Mouse (Mus musculus) brain, adult 2 months (tissue): ENCODE data around the gene Pacs2.

Experiments
- DNase-seq: peaks from one replicate; pipeline ENCODE4 v3.0.0; 2011; ENCODE audit warnings: low read depth, low spot score

The Pacs2 gene

DNA sequence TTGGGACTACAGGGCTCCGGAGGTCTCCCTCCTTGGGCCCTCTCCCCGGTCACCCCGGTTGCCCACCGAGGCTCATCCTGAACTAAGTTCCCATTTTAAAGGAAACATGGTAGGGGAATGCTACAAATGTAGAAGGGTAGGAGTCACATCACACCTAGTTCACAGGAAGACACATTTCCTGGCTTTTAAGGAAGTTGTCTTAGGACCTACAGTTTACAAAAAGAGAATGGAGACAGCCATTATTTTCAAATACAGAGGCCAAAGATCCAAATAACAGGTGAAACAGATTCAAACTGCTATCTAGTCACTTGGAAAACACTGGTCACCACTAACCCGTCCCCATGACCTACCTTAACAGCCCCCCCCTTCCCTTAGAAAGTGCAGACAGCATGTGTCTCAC lies 1.9 kb upstream of the Pacs2 start:
- DNase-seq = no peak

DNA sequence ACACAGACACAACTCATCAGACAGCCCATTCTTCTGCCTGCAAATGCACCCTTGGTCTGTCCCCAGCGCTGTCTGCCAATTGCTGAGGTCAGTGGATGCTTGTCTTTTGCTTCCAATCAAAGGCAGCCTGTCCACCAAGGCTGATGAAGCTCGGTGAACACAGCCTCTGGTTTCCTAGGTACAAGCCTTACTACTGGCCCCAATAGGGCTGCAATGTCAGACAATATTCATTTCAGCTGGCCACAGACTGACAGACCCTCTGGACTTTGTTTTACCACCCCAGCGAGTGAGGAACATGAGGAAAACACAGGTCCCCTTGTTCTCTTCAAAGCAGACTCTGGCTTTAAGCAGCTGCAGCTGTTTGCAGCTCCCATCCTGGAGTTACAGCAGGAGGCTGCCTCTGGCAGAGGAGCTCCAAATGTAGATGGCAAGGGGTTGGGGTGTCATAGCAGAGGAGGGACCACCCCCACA lies 1.3 kb upstream of the Pacs2 start:
- peak; percentile 97 for DNase-seq

DNA sequence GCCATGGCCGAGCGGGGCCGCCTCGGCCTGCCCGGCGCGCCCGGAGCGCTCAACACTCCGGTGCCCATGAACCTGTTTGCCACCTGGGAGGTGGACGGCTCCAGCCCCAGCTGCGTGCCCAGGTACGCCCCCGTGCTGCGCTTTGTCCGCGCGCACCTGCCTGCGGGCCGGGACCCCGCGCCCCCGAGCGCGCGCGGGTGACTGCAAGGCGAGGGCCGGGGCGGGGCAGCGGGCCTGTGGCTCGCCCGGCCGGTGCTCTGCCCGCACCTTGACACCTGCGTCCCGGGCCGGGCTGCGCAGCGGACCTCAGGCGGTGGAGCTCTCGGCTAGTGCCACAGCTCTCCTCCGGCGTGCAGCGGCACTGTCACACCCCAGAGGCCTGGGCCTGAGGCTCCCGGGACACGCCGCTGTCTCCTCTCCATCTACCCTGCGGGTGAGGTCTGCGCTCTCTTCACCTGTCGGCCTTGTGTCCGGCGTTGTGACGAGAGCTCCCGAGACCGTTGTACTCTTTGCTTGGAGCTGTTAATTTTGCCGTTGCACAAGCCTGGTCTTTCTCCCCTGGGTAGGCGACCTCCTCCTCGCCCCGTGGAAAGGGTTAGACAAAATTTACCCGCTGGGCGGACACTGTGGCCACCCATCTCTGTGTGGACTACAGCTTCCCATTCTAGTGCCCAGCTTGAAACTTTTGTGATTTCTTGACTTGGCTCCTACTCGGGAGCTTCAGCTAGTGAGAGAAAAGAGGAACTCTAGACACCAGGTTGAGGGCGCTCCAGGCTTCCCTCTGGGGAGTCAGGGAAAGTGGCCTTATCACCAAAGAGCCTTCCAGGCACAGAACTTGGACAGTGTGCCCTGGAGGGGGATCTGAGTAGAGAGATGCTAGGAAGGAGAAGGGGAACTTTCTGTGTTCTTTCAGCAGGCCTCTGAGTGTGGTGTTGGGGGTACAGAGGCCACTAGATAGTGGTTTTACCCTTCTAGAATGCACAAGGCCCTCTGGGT lies 551 bp downstream of the Pacs2 start:
- DNase-seq = peak; percentile 58

DNA sequence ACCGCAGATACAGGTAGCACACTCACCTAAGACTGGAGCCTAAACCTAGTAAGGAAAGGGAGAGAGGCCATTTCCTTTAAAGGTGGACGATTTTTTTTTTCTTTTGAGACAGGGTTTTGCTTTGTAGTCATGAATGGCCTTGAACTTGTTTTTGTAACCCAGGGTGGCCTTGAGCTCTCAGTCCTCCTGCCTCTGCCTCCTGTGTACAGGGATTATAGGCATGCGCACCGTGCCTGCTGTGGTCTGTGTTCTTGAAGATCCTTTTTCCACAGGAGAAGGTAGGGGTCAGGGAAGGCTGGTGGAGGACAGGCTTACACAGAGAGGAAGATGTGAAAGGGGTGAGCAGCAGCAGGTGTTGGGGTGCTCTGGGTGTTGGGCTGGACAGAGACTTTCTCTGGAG lies 1.6 kb downstream of the Pacs2 start:
- DNase-seq = no peak

DNA sequence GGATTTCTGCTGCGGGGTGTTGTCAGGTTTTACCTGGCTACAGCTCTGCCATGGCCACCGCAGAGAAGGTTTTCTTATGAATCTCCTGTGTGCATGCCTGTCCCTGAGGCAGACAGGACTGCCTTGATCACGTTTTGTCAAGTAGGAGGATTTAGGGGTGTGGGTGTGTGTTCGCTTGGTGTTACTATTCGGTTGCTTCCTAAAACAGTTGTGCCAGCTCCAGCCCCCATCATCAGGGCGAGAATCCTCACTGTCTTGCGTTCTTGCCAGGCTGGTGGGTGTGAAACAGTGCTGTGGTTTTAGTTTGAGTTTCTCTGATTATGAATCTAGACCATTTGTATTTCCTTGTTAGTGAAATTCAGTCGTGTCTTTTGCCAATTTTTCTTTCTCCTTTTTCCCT lies 2.7 kb downstream of the Pacs2 start:
- DNase-seq = peak; percentile 89

DNA sequence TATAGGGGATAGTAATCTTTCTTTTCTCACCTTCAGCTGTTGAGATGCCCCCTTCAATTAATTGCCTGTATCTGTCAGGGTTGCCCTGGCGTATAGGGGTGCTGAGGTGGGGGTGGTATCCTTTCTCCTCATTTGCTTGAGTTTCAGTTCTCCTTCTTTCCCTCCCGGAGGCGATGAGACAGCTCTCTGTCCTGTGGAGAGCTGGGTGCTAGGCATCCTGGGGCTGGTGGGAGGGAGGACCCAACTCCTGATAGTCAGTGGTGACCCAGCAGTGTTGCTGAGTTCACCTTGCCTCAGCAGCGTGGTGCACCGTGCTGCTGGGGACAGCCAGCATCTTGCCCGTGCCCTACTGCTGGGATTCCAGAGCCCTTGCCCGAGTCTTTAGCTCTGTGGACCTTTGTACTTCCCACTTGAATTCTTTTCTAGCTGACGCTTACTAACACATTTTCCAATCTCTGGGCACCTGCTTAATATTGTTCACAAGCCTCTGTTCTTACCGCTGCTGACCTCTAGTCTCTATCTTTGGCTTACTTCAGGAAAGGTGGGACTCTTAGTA lies 3.2 kb downstream of the Pacs2 start:
- no peak for DNase-seq

DNA sequence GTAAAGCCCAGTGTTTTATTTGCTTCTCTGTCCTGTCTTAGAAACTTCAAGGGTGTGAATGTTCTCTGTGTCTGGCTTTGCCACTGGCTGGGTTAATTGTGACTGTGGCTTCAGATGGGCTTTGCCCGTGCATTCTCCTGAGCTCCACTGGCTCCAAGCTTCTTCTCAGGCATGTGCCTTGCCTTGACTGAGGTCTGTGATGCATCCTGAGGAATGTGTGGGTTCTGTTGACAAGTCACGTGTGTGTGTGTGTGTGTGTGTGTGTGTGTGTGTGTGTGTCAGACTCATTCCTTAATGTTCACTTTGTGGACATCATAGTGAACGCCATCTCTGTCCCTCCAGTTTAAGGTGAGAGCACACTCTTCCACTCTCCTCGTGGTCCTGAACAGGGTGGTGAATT lies 4.5 kb downstream of the Pacs2 start:
- DNase-seq = no peak

DNA sequence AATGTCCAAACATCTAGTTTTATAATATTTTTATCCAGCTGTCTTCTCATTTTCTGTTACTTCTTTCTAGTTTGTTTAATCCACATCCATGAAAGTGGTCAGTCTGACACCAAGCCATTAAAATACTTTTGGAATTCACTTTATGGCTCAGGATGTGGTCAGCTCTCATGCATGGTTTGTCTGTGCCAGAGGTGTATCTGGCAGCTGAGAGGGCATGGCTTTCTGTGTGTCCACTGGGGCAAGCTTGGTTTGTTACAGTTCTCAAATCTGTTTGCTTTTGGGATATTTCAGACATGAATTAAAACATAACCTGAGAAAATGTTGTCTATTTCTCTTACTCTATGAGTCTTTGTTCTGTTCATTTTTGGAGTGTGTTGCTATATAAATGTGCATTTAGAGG lies 7.2 kb downstream of the Pacs2 start:
- DNase-seq = no peak

DNA sequence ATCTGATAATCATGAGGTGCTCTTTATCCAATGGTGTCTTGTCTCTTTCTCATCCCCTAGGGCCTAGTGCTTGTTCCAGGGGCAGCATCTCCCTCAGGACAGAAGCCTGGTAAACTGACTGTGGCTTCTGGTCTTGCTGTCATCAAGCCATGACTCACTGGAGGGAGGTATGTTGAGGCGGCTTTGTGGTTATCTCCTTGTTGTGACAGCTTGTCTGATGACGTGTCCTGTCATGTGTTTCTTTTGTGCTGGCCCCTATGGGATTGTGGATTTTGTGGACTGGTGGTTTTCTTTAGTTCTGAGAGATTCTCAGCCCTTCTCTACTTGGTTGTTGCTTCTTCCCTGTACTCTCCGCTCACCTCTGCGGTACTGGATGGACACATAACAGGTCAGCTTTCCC lies 8.8 kb downstream of the Pacs2 start:
- DNase-seq = no peak

DNA sequence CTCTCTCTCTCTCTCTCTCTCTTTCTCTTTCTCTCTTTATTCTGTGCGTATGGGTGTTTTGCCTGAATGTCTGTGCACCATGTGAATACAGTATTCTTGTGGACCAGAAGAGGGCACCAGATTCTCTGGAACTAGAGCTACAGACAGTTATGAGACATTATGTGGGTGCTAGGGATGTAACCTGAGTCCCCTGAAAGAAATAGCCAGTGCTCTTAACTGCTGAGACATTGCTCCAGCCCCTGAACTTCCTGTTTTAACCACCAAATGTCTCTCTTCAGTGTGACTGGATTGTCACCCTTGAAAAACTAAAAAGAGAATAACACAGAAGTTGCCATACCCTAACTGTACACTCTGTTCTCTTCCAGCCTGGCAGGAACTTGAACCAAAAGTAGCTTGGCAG lies 12.2 kb downstream of the Pacs2 start:
- no peak for DNase-seq

DNA sequence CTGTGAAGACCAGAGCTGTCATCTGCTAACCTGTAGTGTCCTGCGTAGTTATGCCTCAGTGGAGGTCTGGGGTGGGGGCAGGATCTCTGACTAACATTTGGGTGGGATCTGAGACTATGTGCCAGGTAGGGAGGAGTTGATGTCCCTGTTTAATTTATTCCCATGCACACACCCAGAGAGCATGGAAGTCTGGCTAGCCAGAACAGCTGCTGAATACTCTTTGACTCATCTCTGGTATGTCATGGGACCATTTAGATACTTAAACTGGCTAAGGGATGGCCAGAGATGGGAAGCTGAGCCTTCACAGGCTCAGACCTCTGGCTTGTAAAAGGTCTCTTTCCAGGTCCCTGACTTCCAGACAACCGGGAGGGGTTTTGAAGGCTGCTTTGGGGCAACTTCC lies 13.2 kb downstream of the Pacs2 start:
- no peak for DNase-seq

DNA sequence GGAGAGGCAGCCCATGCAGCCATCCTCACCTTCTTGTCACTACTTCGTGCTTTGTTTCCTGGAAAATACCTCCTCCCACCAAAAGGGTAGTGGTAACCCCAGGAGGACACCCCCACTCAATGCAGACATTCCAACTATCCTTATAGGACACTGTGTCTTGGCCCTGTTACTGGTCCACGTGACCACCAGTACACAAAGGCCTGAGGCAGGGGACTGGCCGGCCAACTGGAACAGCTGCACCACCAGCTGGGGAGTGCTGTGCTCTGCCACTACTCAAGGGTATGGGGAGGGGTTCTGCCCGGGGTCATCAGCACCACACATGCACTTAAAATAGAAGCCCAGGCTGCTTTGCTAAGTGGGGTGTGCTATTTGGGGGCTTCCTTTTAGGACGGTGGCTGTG lies 13.8 kb downstream of the Pacs2 start:
- DNase-seq = peak; percentile 70

DNA sequence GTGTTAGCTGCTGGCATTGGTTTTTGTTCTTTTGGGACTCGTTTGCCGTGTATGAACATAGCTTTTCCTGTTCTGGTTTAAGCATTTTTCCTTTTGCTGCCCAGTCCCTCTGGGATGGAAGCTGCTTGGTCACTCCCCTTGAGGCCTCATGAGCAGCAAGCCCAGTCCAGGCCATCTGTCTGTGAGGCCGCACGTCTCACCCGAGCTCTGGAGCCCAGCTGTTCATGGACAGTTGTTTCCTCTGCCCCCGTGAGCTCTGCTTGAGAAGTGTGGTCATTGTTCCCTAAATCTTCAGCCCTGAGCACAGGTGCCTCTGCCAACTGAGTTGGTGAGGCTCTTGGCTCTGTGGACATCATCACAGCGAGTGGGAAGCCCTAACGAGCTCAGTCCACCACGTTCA lies 14.6 kb downstream of the Pacs2 start:
- DNase-seq = peak; percentile 26

DNA sequence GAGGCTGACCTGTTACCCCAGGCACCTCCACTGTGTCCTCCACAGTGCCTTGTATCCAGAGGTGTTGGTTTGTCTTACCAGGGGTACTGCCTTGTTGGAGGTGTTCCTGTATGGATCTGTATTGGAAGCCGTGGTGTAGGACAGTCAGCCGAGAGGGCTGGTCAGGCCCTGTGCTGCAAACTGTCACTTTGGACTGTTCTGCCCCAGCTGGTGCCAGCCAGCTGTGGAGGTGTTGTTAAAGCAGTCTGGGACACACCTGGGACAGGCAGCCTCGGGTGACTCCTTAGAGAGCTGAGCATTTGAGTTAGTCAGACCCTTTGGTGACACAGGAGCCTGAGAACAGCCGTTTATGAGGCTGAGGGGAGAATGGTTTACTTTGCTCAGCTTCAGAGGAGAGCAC lies 15.7 kb downstream of the Pacs2 start:
- no peak for DNase-seq

DNA sequence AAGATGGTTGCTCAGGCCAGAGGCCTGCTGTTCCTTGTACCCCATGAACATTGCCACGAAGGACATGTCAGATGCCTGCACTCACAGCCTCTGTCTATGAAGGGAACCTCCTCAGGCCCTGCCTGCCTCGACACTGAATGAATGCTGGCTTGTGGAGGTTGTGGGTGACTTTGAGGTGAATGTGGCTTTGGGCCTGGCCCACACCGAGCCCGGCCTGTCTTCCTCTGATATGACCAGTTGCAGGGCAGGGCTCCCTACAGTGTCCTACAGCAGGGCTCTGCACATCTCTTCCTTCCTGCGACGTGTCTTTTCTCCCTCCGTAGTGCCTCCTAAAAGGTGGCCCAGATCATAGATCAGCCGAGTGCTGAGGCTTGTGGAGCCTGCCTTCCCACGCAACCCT lies 16.7 kb downstream of the Pacs2 start:
- DNase-seq = no peak

DNA sequence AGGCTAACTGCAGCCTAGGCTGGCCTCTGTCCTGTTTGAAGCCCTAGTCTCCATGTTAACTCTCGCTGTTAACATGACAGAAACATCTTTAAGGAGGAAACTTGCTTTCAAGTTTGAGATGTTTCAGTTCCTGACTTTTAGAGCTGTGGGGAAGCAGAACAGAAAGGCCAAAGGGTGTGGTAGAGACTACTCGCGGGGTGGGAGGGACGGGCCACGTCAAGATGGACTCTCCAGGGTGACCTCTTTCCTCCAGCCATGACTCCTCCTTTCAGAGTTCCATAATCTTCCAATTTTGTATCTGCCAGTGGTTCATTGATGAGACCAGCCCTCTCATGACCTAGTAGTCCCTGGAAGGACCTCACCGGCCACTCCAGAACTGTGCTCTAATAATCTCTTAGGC lies 17.1 kb downstream of the Pacs2 start:
- DNase-seq = no peak

DNA sequence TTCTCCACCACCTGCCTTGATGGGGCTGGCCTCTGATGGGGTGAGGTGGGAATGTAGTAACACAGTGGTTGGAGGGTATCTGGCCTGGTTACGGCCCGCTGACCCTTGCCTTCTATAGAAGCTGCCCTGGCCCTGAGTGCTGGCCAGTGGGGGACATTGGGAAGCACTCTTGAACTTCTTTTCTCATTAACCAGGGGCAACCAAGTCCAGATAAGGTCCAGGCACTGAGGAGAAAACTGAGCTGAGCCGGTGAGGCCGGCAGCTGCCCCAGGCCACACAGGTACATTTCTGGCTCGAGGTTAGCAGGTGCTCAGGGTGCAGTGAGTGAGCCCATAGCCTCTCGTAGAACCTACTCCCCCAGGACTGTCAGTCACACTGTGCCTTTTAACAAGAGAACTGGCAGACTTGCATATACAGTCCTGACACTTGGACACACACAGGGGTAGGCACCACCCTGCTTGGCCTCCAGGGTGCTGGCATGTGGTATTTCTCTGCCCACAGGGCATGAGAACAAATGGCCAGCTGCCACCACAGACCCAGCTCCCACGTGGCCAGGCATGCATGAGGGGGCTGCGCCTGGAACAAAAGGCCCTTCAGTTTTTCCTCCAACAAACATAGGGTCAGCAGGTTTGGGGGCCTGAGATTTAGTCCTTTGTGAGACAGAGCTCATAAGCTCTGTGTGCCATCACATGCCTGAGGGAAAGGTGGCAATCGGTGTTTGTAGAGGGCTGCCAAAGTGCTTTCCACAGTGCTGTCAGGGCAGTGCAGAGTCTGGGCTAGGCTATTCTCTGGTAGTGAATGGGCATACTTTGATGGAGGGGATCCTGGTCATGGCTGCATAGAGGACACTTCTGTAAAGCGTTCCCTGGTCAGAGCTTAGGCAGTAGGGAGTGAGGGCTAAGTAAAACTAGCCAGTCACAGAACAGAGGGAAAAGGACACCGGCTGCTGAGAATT lies 18.3 kb downstream of the Pacs2 start:
- DNase-seq = peak; percentile 80

DNA sequence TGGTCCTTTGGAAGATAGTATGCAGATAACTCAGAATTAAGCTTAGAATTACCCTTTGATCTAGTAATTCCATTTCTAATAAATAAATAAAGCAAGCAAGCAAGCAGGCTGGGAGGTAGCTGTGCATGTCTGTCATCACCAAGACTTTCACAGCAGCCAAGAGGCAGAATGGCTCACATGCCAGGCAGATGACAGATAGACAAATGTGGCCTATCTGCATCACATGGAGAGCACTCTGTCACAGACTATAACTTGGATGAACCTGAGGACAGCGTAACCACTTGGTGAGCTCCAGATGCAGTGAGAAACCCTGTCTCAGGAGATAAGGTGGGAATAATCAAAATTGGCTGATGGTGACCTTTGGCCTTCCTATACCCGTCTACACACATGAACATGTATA lies 20.8 kb downstream of the Pacs2 start:
- no peak for DNase-seq

DNA sequence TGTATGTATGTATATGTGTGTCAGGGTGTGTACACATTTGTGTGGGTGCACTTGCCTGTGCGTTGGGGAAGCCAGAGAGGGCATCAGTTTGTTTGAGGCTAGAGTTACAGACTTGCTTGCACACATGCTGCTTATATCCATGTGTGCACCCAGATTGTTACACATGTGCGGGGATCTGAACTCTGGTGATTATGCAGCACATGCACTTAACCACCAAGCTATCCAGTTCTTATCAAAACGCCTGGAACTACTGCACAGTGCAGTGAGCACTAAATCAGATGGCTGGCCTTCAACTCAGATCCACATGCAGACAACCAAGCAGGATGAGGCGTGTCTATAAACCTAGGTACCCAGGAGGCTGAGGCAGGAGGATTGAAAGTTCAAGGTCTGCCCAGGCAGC lies 22.7 kb downstream of the Pacs2 start:
- no peak for DNase-seq

DNA sequence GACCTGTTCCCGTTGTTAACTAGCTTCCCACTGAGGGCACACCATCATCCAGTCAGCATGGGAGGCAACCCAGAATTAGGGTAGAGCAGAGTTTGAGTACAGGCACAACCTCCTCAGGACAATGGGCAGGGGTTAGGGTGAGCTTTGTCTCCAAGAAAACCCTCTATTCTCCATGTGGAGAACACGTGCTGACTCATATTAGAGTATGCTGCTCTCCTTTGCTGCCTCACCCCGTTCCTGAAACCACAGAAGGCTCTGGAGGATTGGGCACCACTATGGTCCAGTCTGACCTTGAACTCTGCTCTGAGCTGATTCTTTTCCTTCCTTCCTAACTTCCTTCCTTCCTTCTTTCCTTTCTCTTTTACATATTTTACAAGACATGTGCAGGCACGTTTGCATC lies 24.1 kb downstream of the Pacs2 start:
- no peak for DNase-seq

DNA sequence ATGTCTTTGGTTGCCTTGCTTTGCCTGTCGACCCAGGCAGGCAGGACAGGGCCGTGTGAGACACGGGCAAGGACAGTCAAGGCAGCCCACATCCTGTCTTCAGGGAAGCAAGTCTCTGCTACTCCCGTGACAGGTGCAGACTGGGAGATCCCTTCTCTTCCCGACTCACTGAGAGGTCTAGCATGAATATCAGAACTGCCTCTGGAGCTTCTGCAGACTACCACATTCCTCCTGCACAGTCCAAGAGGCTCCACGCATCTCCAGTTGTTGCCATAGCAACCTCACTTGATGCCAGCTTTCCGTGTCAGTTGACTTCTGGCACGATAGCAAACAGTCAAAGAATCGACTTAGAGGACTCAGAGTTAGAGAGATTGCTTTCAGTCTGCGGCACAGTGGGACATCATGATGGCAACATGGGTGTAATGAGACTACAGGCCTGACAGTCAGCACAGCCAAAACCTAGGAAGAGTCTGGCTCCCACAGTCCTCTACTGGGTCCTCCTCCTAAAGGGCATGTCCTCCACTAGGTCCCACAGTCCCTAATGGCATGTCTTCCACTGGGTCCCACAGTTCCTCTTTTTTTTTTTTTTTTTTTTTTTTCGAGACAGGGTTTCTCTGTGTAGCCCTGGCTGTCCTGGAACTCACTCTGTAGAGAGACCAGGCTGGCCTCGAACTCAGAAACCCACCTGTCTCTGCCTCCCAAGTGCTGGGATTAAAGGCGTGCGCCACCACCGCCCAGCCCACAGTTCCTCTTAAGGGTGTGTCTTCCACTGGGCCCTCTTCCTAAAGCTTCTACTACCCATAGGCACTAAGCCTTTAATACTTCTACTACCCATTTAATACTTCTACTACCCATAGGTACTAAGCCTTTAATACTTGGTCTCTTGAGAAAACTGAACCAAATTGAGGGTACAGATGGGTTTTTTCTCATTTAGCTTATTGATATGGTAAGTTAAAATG lies 27.5 kb downstream of the Pacs2 start:
- DNase-seq = peak; percentile 92
